Mouse (Mus musculus) ES-CJ7 (cell line): Measurements from ENCODE around the gene Dnaaf1.
A peak's percentile ranks its signal among the peaks of the same experiment; 100 is the strongest.

ENCODE experiments used
- DNase-seq: peaks from one replicate; pipeline ENCODE4 v3.0.0; 2011; ENCODE audit warnings: low read depth, low spot score

The Dnaaf1 gene

DNA sequence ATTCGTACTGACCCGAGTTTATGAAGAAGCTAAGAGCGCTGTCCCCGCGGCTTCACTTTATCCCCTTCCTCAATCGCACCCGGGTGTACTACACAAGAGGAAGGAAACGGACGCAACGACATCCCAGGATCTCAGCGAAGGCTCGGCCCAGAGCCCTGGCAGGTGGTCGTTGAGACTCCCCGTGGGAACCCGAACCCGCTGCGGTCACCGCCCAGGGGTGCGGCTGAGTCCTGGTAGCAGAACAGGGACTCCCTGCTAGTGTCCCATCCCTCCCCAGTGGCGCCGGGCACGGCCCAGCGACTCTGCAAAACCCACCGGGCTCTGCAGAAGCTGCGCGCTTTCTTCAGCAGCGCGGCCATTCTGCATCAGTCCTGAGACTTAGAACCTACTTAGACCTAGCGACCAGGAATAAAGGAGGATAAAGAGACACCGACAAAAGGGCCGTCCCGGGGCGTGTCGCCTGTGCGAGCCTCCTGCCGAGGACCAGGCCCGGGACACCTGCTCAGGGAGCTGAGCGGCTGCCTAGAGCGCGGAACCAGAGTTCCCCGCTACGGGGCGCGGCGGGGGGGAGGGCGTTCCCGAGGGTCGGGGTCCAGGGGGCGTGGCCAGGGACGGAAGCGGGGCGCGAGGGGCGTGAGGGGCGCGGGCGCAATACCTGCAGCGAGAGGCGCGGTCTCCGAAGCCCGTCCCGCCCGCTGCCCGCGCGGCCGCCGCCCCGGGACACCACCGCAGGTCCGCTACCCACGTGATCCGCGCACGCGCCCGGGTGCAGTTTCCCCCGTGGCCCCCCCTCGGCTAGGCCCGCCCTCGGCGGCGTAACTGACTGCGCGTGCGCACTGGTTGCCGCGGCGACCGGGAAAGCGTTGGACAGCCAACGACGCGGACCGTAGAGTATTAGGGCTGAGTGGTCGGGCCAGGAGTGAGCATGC, at the start of gene Dnaaf1, which contains the start of gene Hsdl1:
Gene Dnaaf1, plus strand, starts transcription at position 799 of the 929 bp plus-strand sequence.
Gene Hsdl1, minus strand, starts transcription at position 747 of the 929 bp plus-strand sequence.
- DNase-seq: peak; percentile 92

DNA sequence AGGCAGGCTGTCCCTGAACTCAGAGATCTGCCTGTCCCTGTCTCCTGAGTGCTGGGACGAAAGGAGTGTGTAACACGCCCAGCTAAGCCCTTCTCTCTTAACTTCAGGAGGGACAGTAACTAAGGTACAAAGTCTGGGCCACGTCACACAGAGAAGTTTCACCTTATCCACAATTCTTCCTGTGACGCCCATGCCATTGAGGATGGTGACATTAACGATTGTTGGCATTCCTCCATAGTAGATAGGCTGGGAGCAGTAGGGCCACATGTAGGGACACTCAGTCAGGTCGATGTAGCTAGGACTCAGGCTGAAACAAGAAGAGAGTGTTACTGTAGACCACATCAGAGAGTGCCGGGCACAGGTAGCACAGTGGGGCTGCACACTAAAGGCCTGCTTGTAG, 46.3 kb upstream of the Dnaaf1 start:
- no peak for DNase-seq

DNA sequence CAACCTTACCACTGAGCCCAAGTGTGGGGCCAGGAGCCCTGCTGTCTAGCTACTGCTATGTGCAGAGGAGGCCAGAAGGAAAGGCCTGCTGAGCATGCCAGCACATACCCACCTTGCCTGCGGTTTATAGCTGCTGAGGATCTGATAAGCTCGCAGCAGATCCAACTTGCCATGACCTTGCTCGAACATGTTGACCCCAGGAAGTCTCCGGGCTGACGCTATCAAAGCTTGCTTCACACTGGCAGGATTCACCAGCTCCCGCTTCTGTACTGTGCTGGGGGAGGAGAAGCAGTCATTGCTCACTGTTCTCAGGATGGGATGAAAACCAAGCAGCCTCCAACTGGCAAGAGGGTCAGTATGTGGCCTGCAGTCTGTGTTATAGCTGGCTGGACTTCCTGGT, 44.1 kb upstream of the Dnaaf1 start:
- no peak for DNase-seq

GRCm38 (mm10) chr8:119531397-119531796, 43.6 kb upstream of the Dnaaf1 start:
- DNase-seq: no peak

GRCm38 (mm10) chr8:119531973-119532372, 43.1 kb upstream of the Dnaaf1 start:
- DNase-seq: no peak

GRCm38 (mm10) chr8:119544606-119545005, 30.4 kb upstream of the Dnaaf1 start:
- DNase-seq: peak; percentile 69

GRCm38 (mm10) chr8:119545180-119545579, 29.9 kb upstream of the Dnaaf1 start:
- DNase-seq: no peak

- no peak for DNase-seq
These were observed 29.2 kb upstream of the Dnaaf1 start for GRCm38 (mm10) chr8:119545791-119546190.

DNA sequence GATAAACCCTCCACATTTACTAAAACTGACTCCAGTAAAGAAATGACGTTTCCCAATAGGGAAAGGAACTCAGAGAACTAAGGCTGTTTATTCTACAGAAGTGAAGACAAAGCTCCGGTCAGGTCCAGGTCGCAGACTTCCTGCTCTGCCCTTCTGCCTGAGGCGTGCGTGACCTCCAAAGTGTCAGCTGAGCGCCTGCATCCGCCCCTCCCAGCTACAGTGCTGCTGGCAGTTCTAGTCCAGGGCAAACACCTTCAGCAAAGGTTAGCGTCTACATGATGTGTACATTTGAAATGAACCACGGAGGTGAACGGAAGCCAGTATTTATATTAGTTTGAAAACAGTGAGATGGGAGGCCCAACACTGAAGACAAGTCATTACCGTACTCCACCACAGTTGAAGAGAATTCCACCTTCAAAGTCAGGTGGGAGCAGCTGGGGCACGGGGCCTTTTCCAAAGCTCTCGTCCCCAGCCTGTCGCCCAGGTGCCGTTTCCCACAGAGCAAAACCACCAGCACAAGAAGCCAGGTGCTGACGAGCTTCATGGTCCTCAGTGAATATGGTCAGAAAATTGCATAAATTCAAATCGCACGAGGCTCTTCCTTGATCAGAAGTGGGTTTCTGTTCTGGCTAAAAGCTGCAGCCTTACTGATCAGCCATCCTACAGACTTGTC, 27.9 kb upstream of the Dnaaf1 start:
- peak; percentile 73 for DNase-seq

- no peak for DNase-seq
These were observed 26.4 kb upstream of the Dnaaf1 start for GRCm38 (mm10) chr8:119548560-119549113.

GRCm38 (mm10) chr8:119552967-119553366, 22.1 kb upstream of the Dnaaf1 start:
- DNase-seq: no peak

GRCm38 (mm10) chr8:119555861-119556260, 19.2 kb upstream of the Dnaaf1 start:
- DNase-seq: no peak

DNA sequence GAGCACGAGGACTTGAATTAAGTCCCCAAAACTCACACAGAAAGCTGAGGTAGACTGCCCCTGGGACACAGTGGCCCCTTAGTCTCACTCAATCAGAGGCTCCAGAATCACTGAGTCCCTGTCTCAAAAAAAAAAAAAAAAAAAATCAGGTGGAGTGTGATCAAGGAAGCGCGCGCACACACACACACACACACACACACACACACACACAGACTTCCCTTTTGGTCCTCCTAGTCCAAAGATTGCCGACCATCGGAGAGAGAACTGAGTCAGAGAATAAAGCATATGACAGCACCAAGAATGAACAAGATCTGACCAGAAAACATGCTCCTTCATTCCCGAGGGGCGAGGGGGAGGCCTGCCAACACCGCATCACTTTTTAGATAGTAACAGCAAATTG, 17.9 kb upstream of the Dnaaf1 start:
- DNase-seq: no peak

DNA sequence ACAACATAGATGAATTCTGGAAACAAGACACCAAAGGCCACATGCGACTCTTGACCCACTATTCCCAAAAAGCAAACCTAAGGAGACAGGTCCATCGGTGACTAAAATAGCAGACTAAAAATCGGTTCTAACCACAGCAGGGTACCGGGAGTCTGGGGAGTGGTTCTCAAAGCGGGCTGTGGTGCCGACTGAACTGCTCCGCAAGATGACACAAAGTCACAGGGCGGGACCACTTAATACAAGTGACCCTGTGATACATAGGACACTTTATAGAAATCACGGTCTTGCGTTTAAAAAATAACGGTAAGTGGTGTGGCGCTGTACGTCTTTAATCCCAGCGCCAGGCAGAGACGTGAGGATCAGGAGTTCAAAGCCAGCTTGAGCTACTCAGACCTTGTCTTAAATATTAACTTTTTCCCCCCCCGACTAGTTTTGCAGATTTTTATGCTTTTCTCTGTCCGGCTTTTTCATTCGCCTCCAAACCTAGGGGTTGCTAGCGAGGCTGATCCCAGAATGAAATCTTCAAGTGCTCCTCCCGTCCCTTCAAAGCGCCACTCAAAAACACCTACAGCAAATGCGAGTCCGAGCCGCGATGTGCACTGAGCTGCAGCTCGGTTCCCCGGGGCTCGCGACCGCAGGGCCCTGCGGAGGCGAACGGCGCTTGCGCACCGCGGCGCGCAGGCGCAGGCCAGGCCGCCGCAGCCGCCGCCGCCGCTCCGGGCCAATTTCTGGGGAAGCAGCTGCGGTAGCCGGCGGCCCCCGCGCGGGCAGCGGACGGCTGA, 17.0 kb upstream of the Dnaaf1 start:
- peak; percentile 77 for DNase-seq

DNA sequence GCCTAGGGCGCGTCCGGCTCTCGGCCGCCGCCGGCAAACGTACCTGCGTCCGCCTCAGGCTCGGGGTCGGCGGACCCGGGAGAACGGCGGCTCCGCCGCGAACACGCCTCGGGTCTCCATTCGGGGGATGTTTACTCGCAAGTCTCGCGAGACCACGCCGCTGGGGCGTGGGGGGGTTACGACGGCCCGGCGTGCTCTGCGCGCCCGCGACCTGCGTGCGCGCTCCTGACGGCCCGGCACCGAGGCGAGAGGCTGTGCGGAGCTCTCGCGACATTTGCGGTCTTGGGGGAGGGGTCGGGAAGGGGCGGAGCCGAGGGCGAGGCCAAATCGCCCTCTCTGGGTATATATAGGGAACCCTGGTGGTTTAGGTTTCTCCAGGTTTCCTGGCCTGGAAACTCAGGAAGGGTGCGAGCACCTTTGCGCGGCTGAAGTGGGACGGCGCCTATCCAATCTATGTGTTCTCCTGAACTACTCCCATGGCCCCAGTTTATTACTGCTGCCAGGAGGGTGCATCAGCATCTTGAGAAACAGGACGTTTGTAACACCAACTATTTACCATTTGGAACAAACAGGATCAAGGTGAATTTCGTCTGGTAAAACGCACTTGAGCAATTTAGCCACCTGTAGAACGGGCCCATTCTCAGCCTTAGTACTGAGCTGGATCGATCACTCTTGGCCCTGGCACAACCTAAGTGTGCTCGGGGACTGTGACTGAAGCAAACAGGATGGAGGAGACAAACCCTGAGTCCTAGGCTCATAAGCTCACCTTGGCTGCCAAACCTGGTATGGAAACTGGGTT, 16.2 kb upstream of the Dnaaf1 start, which contains the start of gene Mbtps1:
Gene Mbtps1, minus strand, starts transcription at position 133 of the 799 bp plus-strand sequence.
- peak; percentile 99 for DNase-seq

GRCm38 (mm10) chr8:119559402-119559720, 15.7 kb upstream of the Dnaaf1 start:
- no peak for DNase-seq

- no peak for DNase-seq
These were observed 11.2 kb upstream of the Dnaaf1 start for GRCm38 (mm10) chr8:119563849-119564251.

- peak; percentile 91 for DNase-seq
These were observed 8.7 kb upstream of the Dnaaf1 start for GRCm38 (mm10) chr8:119566367-119566766.

- DNase-seq: no peak
These were observed 6.8 kb upstream of the Dnaaf1 start for GRCm38 (mm10) chr8:119568251-119568650.

- DNase-seq: no peak
These were observed 6.1 kb upstream of the Dnaaf1 start for GRCm38 (mm10) chr8:119568951-119569350.

- no peak for DNase-seq
These were observed 5.2 kb upstream of the Dnaaf1 start for GRCm38 (mm10) chr8:119569881-119570280.
